Mouse (Mus musculus): ENCODE measurements around the gene Tifa.

GRCm38 (mm10) chr3:127802814-127803213, 13.2 kb downstream of the Tifa start:
- TF ChIP-seq CTCF (IDR thresholded peaks at IDR 0.05; ENCODE audit: low read depth, low read length): no peak
- TF ChIP-seq POLR2A (IDR thresholded peaks at IDR 0.05; ENCODE audit: extremely low read depth, insufficient read depth, low read length): no peak

All from liver, adult 2 months (tissue).